ENCODE assay signal across 28 mouse cellular contexts in genomic region chr4:130312526-130312925, GRCm38 (mm10). TPM values are rescaled to one million over a fixed set of nuclear protein-coding genes. Genes with fewer than 3 reads are reported as not detected.
DNase-seq lines count a peak whose midpoint lies in the region; ATAC-seq and TF ChIP-seq lines count a peak whose summit lies in the region.
"Had no signal": no experiment of that assay in that cellular context is flagged by ENCODE, and none has a peak within 500 bp of the region (broad histone marks: within the 10 kb centered on the region; RNA-seq: fewer than 3 reads in every experiment).

No protein-coding gene starts in this region.

- TF ChIP-seq POLR2A in kidney, adult 2 months (IDR thresholded peaks at IDR 0.05; ENCODE audit: low read depth, low read length): no peak

- peaks cover 13% of the 10 kb centered on the region for H3K4me1 ChIP-seq in kidney, adult 2 months (ENCODE audit: control insufficient read depth, insufficient read depth, low read length)
- peaks cover 56% of the 10 kb centered on the region for H3K4me1 ChIP-seq in heart, embryonic 16.5 days (ENCODE audit: control insufficient read depth, insufficient read depth, low read length)
- H3K4me1 ChIP-seq in hindbrain, embryonic 16.5 days (ENCODE audit: control insufficient read depth, insufficient read depth, low read depth, low read length): peaks cover 10% of the 10 kb centered on the region

- H3K9me3 ChIP-seq in heart, embryonic 16.5 days (replicated peaks; ENCODE audit: control insufficient read depth, low read length): no peaks in the 10 kb centered on the region
- H3K9me3 ChIP-seq in hindbrain, embryonic 16.5 days (ENCODE audit: control insufficient read depth, low read length): no peaks in the 10 kb centered on the region
- H3K9me3 ChIP-seq: embryonic facial prominence, embryonic 15.5 days; hindbrain, embryonic 12.5 days; limb, embryonic 10.5 days; midbrain, embryonic 13.5 days; neural tube, embryonic 12.5 days; stomach, embryonic 15.5 days had no signal

- no peak for TF ChIP-seq CTCF in kidney, adult 2 months (conservative IDR thresholded peaks at IDR 0.05; ENCODE audit: insufficient read depth, insufficient read length, low read depth, low read length)

- 77% methylated on average over 3 of the region's 3 CpGs for WGBS in kidney, adult 2 months
- 43% methylated on average over 3 of the region's 3 CpGs for WGBS in heart, embryonic 16.5 days
- WGBS in hindbrain, embryonic 16.5 days: 91% methylated on average over 3 of the region's 3 CpGs

- H3K9ac ChIP-seq in heart, embryonic 16.5 days (ENCODE audit: low read length): no peak overlapping the region
- no peak overlapping the region for H3K9ac ChIP-seq in hindbrain, embryonic 16.5 days (ENCODE audit: low read depth, low read length)
- H3K9ac ChIP-seq: embryonic facial prominence, embryonic 15.5 days; hindbrain, embryonic 12.5 days; midbrain, embryonic 13.5 days; neural tube, embryonic 12.5 days; stomach, embryonic 15.5 days had no signal

- peak; percentile 54 for DNase-seq in gastrocnemius, adult 18-20 months (ENCODE audit: low spot score)
- DNase-seq in gastrocnemius, postnatal 10 days: no peak
- peak; percentile 29 for DNase-seq in kidney, adult 2 months
- DNase-seq in kidney, adult 18-20 months: no peak
- no peak for DNase-seq in frontal cortex, postnatal 14 days (ENCODE audit: low spot score in 2 of 2)
- DNase-seq: cerebellum, adult 11 months; cerebellum, postnatal 14 days; embryo, embryonic 11 days; gastrocnemius, postnatal 14 days; kidney, adult 9 months; lung, adult 18-20 months; lung, postnatal 14 days; right cerebral cortex, postnatal 14 days; thymus, adult 18-20 months; thymus, postnatal 4 days had no signal

- no peaks in the 10 kb centered on the region for H3K27me3 ChIP-seq in kidney, adult 2 months (replicated peaks; ENCODE audit: control insufficient read depth, insufficient read depth, low read length)
- 0 out of 2 replicates have a peak, but pooled peaks cover 3% of the 10 kb centered on the region for H3K27me3 ChIP-seq in heart, embryonic 16.5 days (ENCODE audit: control insufficient read depth, insufficient read depth, low read length)
- H3K27me3 ChIP-seq in hindbrain, embryonic 16.5 days (replicated peaks; ENCODE audit: control insufficient read depth, insufficient read depth, low read length): no peaks in the 10 kb centered on the region
- H3K27me3 ChIP-seq: CH12.LX had no signal

- no peak overlapping the region for H3K4me3 ChIP-seq in kidney, adult 2 months (ENCODE audit: insufficient read depth, low read depth, low read length)
- no peak overlapping the region for H3K4me3 ChIP-seq in heart, embryonic 16.5 days (ENCODE audit: low read length)
- H3K4me3 ChIP-seq in hindbrain, embryonic 16.5 days (ENCODE audit: low read length): no peak overlapping the region
- H3K4me3 ChIP-seq: embryonic facial prominence, embryonic 15.5 days; hindbrain, embryonic 12.5 days; limb, embryonic 10.5 days; midbrain, embryonic 13.5 days; neural tube, embryonic 12.5 days; stomach, embryonic 15.5 days had no signal

- no peak for ATAC-seq in heart, embryonic 16.5 days (replicated peaks; ENCODE audit: extremely low read depth, insufficient read depth, low FRiP score)
- ATAC-seq in hindbrain, embryonic 16.5 days: no peak
- ATAC-seq: inflammation-experienced regulatory T-cells, adult 6 months; midbrain, embryonic 13.5 days had no signal

- H3K4me2 ChIP-seq in heart, embryonic 16.5 days (ENCODE audit: low read depth, low read length): peak overlapping the region; percentile 67; the same call in 1 of the 2 replicates
- no peak overlapping the region for H3K4me2 ChIP-seq in hindbrain, embryonic 16.5 days (ENCODE audit: low read length)
- H3K4me2 ChIP-seq: embryonic facial prominence, embryonic 15.5 days; hindbrain, embryonic 12.5 days; liver, embryonic 11.5 days; midbrain, embryonic 13.5 days; neural tube, embryonic 12.5 days; stomach, embryonic 15.5 days had no signal

- no peak overlapping the region for H3K27ac ChIP-seq in kidney, adult 2 months (ENCODE audit: insufficient read depth, low read depth, low read length)
- H3K27ac ChIP-seq in heart, embryonic 16.5 days (ENCODE audit: low read length): peak overlapping the region; percentile 72
- H3K27ac ChIP-seq in hindbrain, embryonic 16.5 days (ENCODE audit: low read depth, low read length): no peak overlapping the region
- H3K27ac ChIP-seq: embryonic facial prominence, embryonic 15.5 days; hindbrain, embryonic 12.5 days; limb, embryonic 10.5 days; midbrain, embryonic 13.5 days; neural tube, embryonic 12.5 days; stomach, embryonic 15.5 days had no signal

- no peaks in the 10 kb centered on the region for H3K36me3 ChIP-seq in kidney, adult 2 months (ENCODE audit: control insufficient read depth, insufficient read depth, low read length)
- H3K36me3 ChIP-seq in heart, embryonic 16.5 days (ENCODE audit: control insufficient read depth, insufficient read depth): peaks cover 29% of the 10 kb centered on the region
- H3K36me3 ChIP-seq in hindbrain, embryonic 16.5 days (ENCODE audit: control insufficient read depth, insufficient read depth, low read length): peaks cover 26% of the 10 kb centered on the region

RNA-seq across cellular contexts. Expression of gene Gm10570, which starts 4.1 kb away (rescaled TPM):
- total RNA-seq in gastrocnemius, adult 18-20 months (2021): under 1 TPM in 1 of 2 experiments, not detected in 1; 0.66 TPM
- total RNA-seq in gastrocnemius, postnatal 10 days (2021): not detected
- 0.25 and 0.62 TPM in 2 replicates for polyA plus RNA-seq in kidney, adult 2 months (2012; rRNA removed)
- polyA plus RNA-seq in heart, embryonic 16.5 days (2015; fragmentation: Nextera tagmentation; extraction: Ambion mirVana): 1.1 and 1.4 TPM in 2 replicates
- polyA plus RNA-seq in hindbrain, embryonic 16.5 days (2015; fragmentation: Nextera tagmentation; extraction: Ambion mirVana): 1.2 and 1.8 TPM in 2 replicates
- total RNA-seq: CH12.LX; gastrocnemius, postnatal 14 days; megakaryocyte, adult 5-6 weeks; MEL had no signal
- polyA plus RNA-seq: inflammation-experienced regulatory T-cells, adult 6 months; limb, embryonic 10.5 days; liver, embryonic 11.5 days; neural tube, embryonic 12.5 days; stomach, embryonic 15.5 days had no signal

RNA-seq across cellular contexts. Expression of gene Fabp3, which starts 4.1 kb away (rescaled TPM):
- total RNA-seq in gastrocnemius, adult 18-20 months (2021): 1,000 to 10,000 TPM in 1 of 2 experiments, 100 to 1,000 TPM in 1; 614 to 1,203 TPM
- 100 to 1,000 TPM; 465 to 601 TPM for total RNA-seq in gastrocnemius, postnatal 10 days (2021)
- polyA plus RNA-seq in kidney, adult 2 months (2012; rRNA removed): 235 and 321 TPM in 2 replicates
- 1,916 and 1,999 TPM in 2 replicates for polyA plus RNA-seq in heart, embryonic 16.5 days (2015; fragmentation: Nextera tagmentation; extraction: Ambion mirVana)
- polyA plus RNA-seq in hindbrain, embryonic 16.5 days (2015; fragmentation: Nextera tagmentation; extraction: Ambion mirVana): 291 and 339 TPM in 2 replicates
- total RNA-seq: CH12.LX, MEL had no signal

RNA-seq across cellular contexts. Expression of gene Serinc2, which starts 33.5 kb away (rescaled TPM):
- 10 to 100 TPM; 71.7 to 80.8 TPM for total RNA-seq in gastrocnemius, adult 18-20 months (2021)
- total RNA-seq in gastrocnemius, postnatal 10 days (2021): 10 to 100 TPM; 47.8 to 51.5 TPM
- 54.8 and 77.5 TPM in 2 replicates for polyA plus RNA-seq in kidney, adult 2 months (2012; rRNA removed)
- 5.4 and 6.4 TPM in 2 replicates for polyA plus RNA-seq in heart, embryonic 16.5 days (2015; fragmentation: Nextera tagmentation; extraction: Ambion mirVana)
- polyA plus RNA-seq in hindbrain, embryonic 16.5 days (2015; fragmentation: Nextera tagmentation; extraction: Ambion mirVana): 31.9 and 38.7 TPM in 2 replicates
- total RNA-seq: MEL had no signal

RNA-seq across cellular contexts. Expression of gene Zcchc17, which starts 47.2 kb away (rescaled TPM):
- total RNA-seq in gastrocnemius, adult 18-20 months (2021): 10 to 100 TPM; 42.5 to 44.8 TPM
- total RNA-seq in gastrocnemius, postnatal 10 days (2021): 10 to 100 TPM; 45.4 to 46.9 TPM
- polyA plus RNA-seq in kidney, adult 2 months (2012; rRNA removed): 21.1 and 22.7 TPM in 2 replicates
- polyA plus RNA-seq in heart, embryonic 16.5 days (2015; fragmentation: Nextera tagmentation; extraction: Ambion mirVana): 44.1 and 48.7 TPM in 2 replicates
- polyA plus RNA-seq in hindbrain, embryonic 16.5 days (2015; fragmentation: Nextera tagmentation; extraction: Ambion mirVana): 81.0 and 85.4 TPM in 2 replicates

RNA-seq across cellular contexts. Expression of gene Snrnp40, which starts 47.4 kb away (rescaled TPM):
- 10 to 100 TPM; 11.6 to 11.7 TPM for total RNA-seq in gastrocnemius, adult 18-20 months (2021)
- total RNA-seq in gastrocnemius, postnatal 10 days (2021): 10 to 100 TPM; 27.2 to 29.5 TPM
- polyA plus RNA-seq in kidney, adult 2 months (2012; rRNA removed): 22.1 and 23.2 TPM in 2 replicates
- polyA plus RNA-seq in heart, embryonic 16.5 days (2015; fragmentation: Nextera tagmentation; extraction: Ambion mirVana): 71.4 and 73.1 TPM in 2 replicates
- polyA plus RNA-seq in hindbrain, embryonic 16.5 days (2015; fragmentation: Nextera tagmentation; extraction: Ambion mirVana): 81.1 and 90.0 TPM in 2 replicates

Comparison
In these comparisons a context has a peak if more than half of its experiments do, and no peak if none do; other contexts are left out.
1. DNase-seq: peak in gastrocnemius, adult 18-20 months (single experiment) and kidney, adult 2 months (single experiment); none in gastrocnemius, postnatal 10 days (single experiment), kidney, adult 18-20 months (single experiment) and frontal cortex, postnatal 14 days (0 of 2).